Mouse (Mus musculus) gastrocnemius, postnatal 10 days (tissue): ENCODE results near the gene Plcg2. TPM values are rescaled to one million over a fixed set of nuclear protein-coding genes. Genes with fewer than 3 reads are reported as not detected.

Source experiments
- DNase-seq: peaks from one replicate; pipeline ENCODE4 v3.0.0; 2021; ENCODE audit warnings: mixed read lengths
- microRNA-seq, 2 experiments: library from miRNA; unstranded; fragments of <30 nt; microRNA quantifications; one replicate each; pipeline ENCODE4 v1.2.0; 2021
- total RNA-seq, 2 experiments: library from RNA; stranded (reverse); gene quantifications; 2 replicates each; pipeline ENCODE4 v1.2.3; 2021

Gene Plcg2
- total RNA-seq, 2 experiments from 2014 or later = 1.0 to 2.6 TPM

GRCm38 (mm10) chr8:117637462-117637861, 139.4 kb downstream of the Plcg2 start:
- no peak for DNase-seq

- no peak for DNase-seq
These were observed 141.5 kb downstream of the Plcg2 start for GRCm38 (mm10) chr8:117639631-117640030.

- no peak for DNase-seq
These were observed 147.4 kb downstream of the Plcg2 start for GRCm38 (mm10) chr8:117645486-117645885.

GRCm38 (mm10) chr8:117646020-117646419, 147.9 kb downstream of the Plcg2 start:
- DNase-seq = peak; percentile 41

GRCm38 (mm10) chr8:117646440-117646839, 148.3 kb downstream of the Plcg2 start:
- no peak for DNase-seq

GRCm38 (mm10) chr8:117652318-117652717, 154.2 kb downstream of the Plcg2 start:
- DNase-seq = no peak

- no peak for DNase-seq
These were observed 160.9 kb downstream of the Plcg2 start for GRCm38 (mm10) chr8:117658990-117659389.

GRCm38 (mm10) chr8:117660358-117661031, 162.4 kb downstream of the Plcg2 start:
- DNase-seq = no peak

- DNase-seq = no peak
These were observed 169.4 kb downstream of the Plcg2 start for GRCm38 (mm10) chr8:117667349-117668124.

GRCm38 (mm10) chr8:117670461-117670860, 172.4 kb downstream of the Plcg2 start:
- DNase-seq = no peak

- no peak for DNase-seq
These were observed 174.5 kb downstream of the Plcg2 start for GRCm38 (mm10) chr8:117672558-117672957.

- peak; percentile 22 for DNase-seq
These were observed 175.3 kb downstream of the Plcg2 start, which contains the start of gene Sdr42e1 for GRCm38 (mm10) chr8:117673430-117673830. TSS of gene Sdr42e1 (minus strand) at chr8:117673689.

- no peak for DNase-seq
These were observed 177.1 kb downstream of the Plcg2 start for GRCm38 (mm10) chr8:117675171-117675570.

GRCm38 (mm10) chr8:117676460-117676859, 178.4 kb downstream of the Plcg2 start:
- DNase-seq = no peak

- no peak for DNase-seq
These were observed 178.9 kb downstream of the Plcg2 start for GRCm38 (mm10) chr8:117677011-117677410.

GRCm38 (mm10) chr8:117678650-117679049, 180.6 kb downstream of the Plcg2 start:
- no peak for DNase-seq

GRCm38 (mm10) chr8:117683925-117684472, 185.9 kb downstream of the Plcg2 start:
- DNase-seq = no peak

GRCm38 (mm10) chr8:117684504-117684903, 186.4 kb downstream of the Plcg2 start:
- no peak for DNase-seq

Small RNA genes lying within 50 kb of the gene (microRNA-seq; reads per million reads assigned to microRNA genes)
- 0 reads per million in 2 experiments for gene Gm27361
- gene Mir7077 = 0 reads per million in 2 experiments
- 0 reads per million in 2 experiments for gene Mir7078

Other genes with a start within 250 kb of the Plcg2 start
- gene Cmip, start 241.2 kb upstream of the Plcg2 start, total RNA-seq = 10 to 100 TPM; 18.7 to 23.7 TPM
- gene Sdr42e1, start 175.4 kb downstream of the Plcg2 start, total RNA-seq = under 1 TPM; 0.41 to 0.52 TPM
- under 1 TPM in 1 of 2 experiments, not detected in 1; 0.20 TPM for gene Hsd17b2, start 203.6 kb downstream of the Plcg2 start, total RNA-seq